Mouse (Mus musculus) lung, adult 2 months (tissue): ENCODE data around the gene Zzef1. TPM values are rescaled to one million over a fixed set of nuclear protein-coding genes. Genes with fewer than 3 reads are reported as not detected.

Experiments used
- DNase-seq: peaks from one replicate; pipeline ENCODE4 v3.0.0; 2022
- H3K4me1 ChIP-seq: fragments of 200-500 bp; 2 replicates; pipeline ENCODE4 v1.6.1; 2011; ENCODE audit warnings: low read length; ENCODE audit not compliant: control insufficient read depth, insufficient read depth
- H3K4me3 ChIP-seq: fragments of 200-500 bp; replicated peaks from 2 replicates; pipeline ENCODE3; 2011; ENCODE audit warnings: low read depth, mild to moderate bottlenecking, control low read depth, low read length; ENCODE audit errors: extremely low read depth
- CTCF ChIP-seq: fragments of 200-500 bp; IDR thresholded peaks from 2 replicates; pipeline ENCODE4 v1.5.1; 2011; ENCODE audit warnings: mild to moderate bottlenecking, low read length, control low read depth; ENCODE audit not compliant: insufficient read depth
- POLR2A ChIP-seq: fragments of 200-500 bp; IDR thresholded peaks from 2 replicates; pipeline ENCODE4 v1.6.1; 2011; ENCODE audit warnings: low read depth, mild to moderate bottlenecking, control low read depth, low read length, borderline replicate concordance; ENCODE audit errors: extremely low read depth
- WGBS: fragments of 180-500 bp; shearing (Covaris S2); methylation state at CpG from one replicate; pipeline ENCODE4 v1.1.7; 2018; 5-methylcytosine and 5-hydroxymethylcytosine counted together
- polyA plus RNA-seq: library from polyadenylated mRNA; depleted of rRNA; stranded (reverse); fragments of >200 nt; gene quantifications from 2 replicates; pipeline ENCODE4 v1.2.3, GENCODE M21; 2012

Gene Zzef1
- polyA plus RNA-seq, 1 experiment = 29.3 TPM

- 43% methylated on average over 6 of the region's 6 CpGs for WGBS
- no peak for DNase-seq
These were observed 156.7 kb downstream of the Zzef1 start for GRCm38 (mm10) chr11:72952697-72953096.

GRCm38 (mm10) chr11:72953116-72953439, 157.1 kb downstream of the Zzef1 start:
- WGBS = 74% methylated on average over 1 of the region's 1 CpGs
- TF ChIP-seq CTCF (no peak), POLR2A (no peak)
- Histone ChIP-seq H3K4me3 (no peak overlapping the region), H3K4me1 (peaks cover 51% of the 10 kb centered on the region)
- no peak for DNase-seq

More at GRCm38 (mm10) chr11:72952697-72953096, 156.7 kb downstream of the Zzef1 start:
- H3K4me3 ChIP-seq = no peak overlapping the region
- H3K4me1 ChIP-seq = peaks cover 52% of the 10 kb centered on the region
- no peak for TF ChIP-seq POLR2A
- no peak for TF ChIP-seq CTCF

GRCm38 (mm10) chr11:72953440-72954151, 157.6 kb downstream of the Zzef1 start:
- WGBS = 29% methylated on average over 4 of the region's 4 CpGs
- H3K4me1 ChIP-seq = peaks cover 51% of the 10 kb centered on the region
- TF ChIP-seq POLR2A (no peak), CTCF (no peak)
- peak; percentile 78 for DNase-seq
- no peak overlapping the region for H3K4me3 ChIP-seq

GRCm38 (mm10) chr11:72954216-72954615, 158.2 kb downstream of the Zzef1 start:
- DNase-seq = no peak
- TF ChIP-seq CTCF (no peak), POLR2A (no peak)
- no peak overlapping the region for H3K4me3 ChIP-seq
- H3K4me1 ChIP-seq = peaks cover 51% of the 10 kb centered on the region
- 79% methylated on average over 4 of the region's 4 CpGs for WGBS

GRCm38 (mm10) chr11:72955339-72955974, 159.4 kb downstream of the Zzef1 start:
- 43% methylated on average over 5 of the region's 5 CpGs for WGBS
- H3K4me1 ChIP-seq = peaks cover 55% of the 10 kb centered on the region
- DNase-seq = no peak

GRCm38 (mm10) chr11:72957318-72957717, 161.3 kb downstream of the Zzef1 start:
- no peak for DNase-seq
- TF ChIP-seq CTCF = no peak
- TF ChIP-seq POLR2A = no peak
- Histone ChIP-seq H3K4me1 (peaks cover 46% of the 10 kb centered on the region), H3K4me3 (no peak overlapping the region)
- WGBS = 44% methylated on average over 2 of the region's 2 CpGs

More at GRCm38 (mm10) chr11:72955339-72955974, 159.4 kb downstream of the Zzef1 start:
- H3K4me3 ChIP-seq = no peak overlapping the region
- TF ChIP-seq POLR2A (no peak), CTCF (no peak)

- no peak for DNase-seq
- peaks cover 29% of the 10 kb centered on the region for H3K4me1 ChIP-seq
- H3K4me3 ChIP-seq = no peak overlapping the region
- TF ChIP-seq CTCF = peak; percentile 38; the same call in 1 of the 2 replicates
- no peak for TF ChIP-seq POLR2A
- 39% methylated on average over 15 of the region's 15 CpGs for WGBS
These were observed 164.1 kb downstream of the Zzef1 start for GRCm38 (mm10) chr11:72959924-72960679.

- Histone ChIP-seq H3K4me1 (peaks cover 27% of the 10 kb centered on the region), H3K4me3 (peak overlapping the region; percentile 57)
- no peak for DNase-seq
- 23% methylated on average over 15 of the region's 15 CpGs for WGBS
- TF ChIP-seq CTCF = no peak
- TF ChIP-seq POLR2A = no peak
These were observed 164.7 kb downstream of the Zzef1 start for GRCm38 (mm10) chr11:72960723-72961071.
